Mouse (Mus musculus) gastrocnemius, adult 18-20 months (tissue): Measurements from ENCODE around the gene Tmem145. TPM values are rescaled to one million over a fixed set of nuclear protein-coding genes. Genes with fewer than 3 reads are reported as not detected.

Experiments used
- DNase-seq: peaks from one replicate; pipeline ENCODE4 v3.0.0; 2021; ENCODE audit warnings: low spot score
- total RNA-seq, 2 experiments: library from RNA; stranded (reverse); gene quantifications; 2 replicates each; pipeline ENCODE4 v1.2.3; 2021

Tmem145 gene
- total RNA-seq, 2 experiments from 2014 or later = not detected

DNA sequence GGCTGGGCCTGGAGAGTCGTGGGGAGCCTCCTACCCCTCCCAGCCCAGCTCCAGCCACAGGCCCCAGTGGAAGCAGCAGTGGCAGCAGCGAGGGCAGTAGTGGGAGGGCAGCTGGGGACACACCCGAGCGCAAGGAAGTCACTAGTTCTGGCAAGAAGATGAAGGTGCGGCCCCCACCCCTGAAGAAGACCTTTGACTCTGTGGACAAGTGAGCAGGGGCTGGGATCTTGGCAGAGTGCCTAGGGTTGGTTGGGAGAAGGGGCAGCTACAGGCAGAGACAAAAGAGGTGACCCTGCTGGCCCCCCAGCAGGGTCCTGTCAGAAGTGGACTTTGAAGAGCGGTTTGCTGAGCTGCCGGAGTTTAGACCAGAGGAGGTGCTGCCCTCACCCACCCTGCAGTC is 13.8 kb upstream of the Tmem145 start:
- no peak for DNase-seq

DNA sequence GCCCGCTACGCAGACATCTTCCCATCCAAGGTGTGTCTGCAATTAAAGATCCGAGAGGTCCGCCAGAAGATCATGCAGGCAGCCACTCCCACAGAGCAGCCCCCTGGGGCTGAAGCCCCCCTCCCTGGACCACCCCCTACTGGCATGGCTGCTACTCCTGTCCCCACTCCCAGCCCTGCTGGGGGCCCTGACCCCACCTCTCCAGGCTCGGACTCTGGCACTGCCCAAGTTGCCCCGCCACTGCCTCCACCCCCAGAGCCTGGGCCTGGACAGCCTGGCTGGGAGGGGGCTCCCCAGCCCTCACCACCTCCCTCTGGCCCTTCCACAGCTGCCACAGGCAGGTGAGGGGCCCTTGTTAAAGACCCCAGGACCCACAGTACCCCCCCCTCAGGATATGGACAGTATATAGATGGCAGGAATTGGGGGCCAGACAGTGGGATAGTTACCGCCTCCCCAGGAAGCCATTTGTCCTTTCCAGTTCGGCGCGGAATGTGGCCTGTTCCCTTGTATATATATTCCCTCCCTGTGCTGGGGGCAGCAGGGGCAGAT is 12.6 kb upstream of the Tmem145 start:
- DNase-seq = no peak

DNA sequence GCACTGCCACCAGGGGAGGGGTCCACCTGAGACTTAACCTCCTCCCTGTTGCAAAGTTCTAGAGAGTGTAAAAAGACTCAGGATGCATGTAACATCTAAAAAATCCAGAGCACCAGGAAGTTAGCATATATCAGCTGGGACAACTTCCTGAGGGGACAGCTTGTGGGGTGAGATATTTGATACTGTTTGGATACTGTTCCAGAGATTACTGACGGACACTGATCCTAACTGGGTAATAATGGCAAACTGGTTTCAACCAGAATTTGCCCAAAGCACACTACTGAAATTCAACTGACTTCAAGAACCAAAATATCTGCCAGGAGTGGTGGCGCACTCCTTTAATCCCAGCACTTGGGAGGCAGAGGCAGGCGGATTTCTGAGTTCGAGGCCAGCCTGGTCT is 11.4 kb upstream of the Tmem145 start:
- no peak for DNase-seq

DNA sequence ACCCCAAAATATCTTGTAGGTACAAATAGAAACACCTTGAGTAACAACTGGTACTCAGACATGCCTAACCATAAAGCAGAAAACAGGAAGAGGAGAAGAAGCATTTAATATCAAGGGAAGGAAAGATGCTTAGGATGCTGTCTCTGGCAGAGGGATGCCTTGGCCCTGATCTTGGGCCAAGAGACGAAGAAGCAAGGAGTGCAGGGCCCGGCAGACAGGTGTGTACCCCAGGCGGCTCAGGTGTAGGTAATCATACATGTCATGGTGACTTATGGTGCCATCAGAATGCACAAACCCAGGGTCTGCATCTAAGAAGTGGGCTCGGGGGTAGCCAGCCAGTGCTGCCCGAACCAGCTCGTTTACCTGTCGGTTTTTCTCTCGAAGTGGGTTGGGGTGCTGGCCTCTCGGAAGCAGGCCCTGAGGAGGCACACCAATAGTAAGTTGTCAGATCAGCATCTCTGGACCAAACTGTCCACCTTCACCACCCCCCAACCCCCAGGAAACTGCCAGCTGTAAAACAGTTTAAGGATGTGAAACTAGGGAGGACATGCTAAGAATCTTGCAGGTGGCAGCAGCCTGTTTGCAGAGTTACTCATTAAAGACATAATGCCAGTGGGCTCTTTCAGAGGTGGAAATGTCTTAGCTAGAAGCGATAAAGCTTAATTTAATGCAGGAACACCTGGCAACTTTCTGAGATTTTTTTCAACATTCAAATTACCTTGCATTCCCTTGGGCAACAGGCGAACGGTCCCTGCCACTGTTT is 10.8 kb upstream of the Tmem145 start:
- no peak for DNase-seq

DNA sequence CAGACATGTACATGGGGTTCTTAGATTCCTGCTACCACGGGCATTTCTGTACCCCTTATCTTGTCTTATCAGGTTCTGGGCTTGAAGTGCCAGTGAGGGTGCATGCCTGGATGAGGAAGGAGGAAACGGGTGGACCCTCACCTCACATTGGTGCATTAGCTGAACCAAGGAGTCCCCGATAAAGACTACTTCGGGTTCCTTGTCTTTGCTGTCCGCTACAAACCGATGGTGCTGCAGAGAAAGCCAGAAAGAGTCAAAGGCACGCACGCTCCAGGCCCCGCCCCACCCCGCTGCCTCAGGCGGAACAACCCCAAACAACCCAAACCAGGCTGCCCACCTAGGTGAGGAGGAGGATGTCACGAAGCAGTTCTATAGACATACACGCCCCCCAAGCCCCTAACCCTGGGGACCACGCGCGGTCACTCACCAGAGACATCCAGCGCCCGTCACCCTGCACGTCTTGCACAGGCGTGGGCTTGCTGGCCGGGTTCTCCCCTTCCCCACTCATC is 8.9 kb upstream of the Tmem145 start:
- DNase-seq = no peak

DNA sequence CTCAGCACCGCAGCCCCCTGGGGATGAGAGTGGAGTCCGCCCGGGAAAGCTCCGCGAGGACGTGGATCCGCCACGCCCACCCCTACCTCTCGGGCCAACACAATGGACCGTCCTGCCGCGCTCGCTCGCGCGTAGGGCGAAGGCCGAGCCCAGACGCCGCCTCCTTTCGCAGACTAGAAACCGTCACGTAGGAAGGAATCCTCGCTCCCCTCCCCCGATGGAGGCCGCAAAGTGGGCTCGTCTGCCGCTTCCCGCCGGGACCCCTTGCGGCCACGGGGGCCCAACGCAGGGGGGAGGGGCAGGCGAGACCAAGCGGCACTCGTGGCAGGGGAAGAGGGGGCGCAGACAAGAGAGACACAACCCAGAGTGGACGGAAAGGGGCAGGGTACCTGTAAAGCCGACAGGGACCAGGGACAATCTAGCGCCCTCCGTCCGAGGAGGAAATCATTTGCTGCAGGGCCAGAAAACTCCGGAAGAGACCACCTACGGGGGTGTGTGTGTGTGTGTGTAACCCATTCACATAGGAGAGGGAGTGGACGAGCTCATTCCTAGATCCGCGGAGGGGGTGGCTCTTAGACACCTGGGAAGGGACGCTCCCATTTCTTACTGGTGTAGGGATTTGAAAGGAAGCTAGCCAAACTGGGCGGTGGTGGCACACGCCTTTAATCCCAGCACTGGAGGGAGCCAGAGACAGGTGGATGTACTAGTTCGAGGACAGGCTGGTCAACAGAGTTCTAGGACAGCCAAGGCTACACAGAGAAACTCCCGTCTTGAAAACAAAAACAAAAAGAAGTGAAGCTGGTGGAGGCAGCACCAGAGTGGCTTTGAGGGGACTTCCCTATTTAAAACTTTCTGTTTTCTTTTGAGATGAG is 8.2 kb upstream of the Tmem145 start, which contains the start of gene Pafah1b3:
Gene Pafah1b3, minus strand, starts transcription at position 533 of the 872 bp plus-strand sequence.
- DNase-seq = no peak

DNA sequence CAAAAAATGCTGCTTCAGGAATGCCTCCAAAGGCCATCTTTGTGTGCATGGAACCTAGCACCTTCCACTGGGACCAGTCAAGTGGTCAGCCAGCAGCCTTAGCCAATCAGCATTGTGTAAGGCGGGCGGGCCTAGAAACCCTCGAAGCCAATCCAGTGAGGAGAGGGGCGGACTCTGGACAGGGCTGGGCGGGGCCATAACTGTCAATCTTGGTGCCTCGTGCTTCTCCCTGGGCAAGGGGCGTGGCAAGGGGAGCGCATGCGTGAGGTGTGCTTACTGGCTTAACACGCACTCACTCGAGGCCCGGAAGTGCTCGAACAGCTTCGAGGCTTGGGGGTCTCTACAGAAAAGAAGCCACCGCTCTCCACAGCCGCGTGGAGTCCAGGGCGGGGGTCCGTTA is 4.8 kb upstream of the Tmem145 start, which contains the start of gene Prr19:
Gene Prr19, plus strand, starts transcription at position 349 of the 400 bp plus-strand sequence.
- DNase-seq = no peak

DNA sequence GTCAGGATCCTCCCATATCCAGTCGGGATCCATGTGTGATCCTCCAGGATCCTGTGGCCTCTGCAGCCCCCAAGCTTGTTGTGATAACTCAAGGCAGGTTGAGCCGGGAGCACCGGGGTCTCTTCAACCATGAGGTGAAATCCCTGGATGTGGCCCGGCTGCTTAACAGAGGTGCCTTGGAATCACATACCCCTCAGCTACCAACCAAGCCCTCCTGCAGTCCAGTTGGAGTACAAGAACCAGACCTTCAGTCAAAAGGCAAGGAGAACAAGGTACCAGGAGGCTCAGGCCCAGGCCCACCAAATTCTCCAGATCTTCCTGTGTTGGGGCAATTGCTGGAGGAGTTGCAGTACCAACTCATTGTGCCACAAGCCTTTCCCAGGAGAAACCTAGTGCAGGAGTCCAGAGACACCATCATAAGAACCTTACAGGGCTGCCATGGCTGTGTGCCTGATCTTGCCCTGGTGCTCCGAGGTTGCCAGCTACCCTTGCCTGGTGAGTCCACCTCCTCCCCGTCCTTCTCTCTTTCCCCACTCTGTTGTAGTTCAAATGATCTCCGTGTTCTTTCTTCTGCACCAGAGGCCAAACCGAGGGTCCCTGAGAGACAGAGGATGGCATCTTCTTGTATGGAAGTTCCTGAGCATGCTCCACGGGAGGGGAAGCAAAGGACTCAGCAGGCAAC is 2.8 kb upstream of the Tmem145 start:
- no peak for DNase-seq

DNA sequence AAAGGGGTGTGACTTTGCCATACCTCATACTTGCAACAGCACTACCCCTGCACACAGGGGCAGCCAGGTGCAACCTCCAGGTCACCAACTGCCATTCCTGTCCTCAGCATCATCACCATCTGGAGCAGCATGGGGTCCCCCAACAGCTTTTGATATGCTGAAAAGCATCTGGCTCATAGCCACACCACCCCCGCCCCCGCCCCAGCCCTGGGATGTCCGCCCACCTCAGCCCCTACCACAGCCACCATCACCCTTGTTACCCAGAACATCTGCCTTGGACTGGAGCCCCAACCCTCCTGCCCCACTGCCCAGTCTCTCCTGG is 2.3 kb upstream of the Tmem145 start:
- no peak for DNase-seq

DNA sequence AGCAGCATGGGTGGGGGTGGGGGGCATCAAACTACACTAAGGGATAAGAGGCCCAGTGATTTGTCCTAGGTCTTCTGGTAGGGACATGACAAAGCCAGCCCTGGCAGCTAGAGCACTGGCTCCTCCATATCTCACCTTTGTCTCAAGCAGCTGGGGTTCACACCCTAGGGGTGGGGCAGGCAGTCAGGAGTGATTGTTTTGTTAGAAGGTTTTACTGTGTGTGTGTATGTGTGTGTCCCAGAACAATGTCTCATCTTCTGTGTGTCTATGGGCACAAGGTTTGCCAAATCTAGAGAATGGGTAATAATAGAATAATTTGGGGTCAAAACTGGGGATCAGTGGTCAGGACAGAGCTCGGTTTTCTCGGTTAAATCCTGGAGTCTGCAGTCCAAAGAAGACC is 425 bp upstream of the Tmem145 start:
- no peak for DNase-seq

DNA sequence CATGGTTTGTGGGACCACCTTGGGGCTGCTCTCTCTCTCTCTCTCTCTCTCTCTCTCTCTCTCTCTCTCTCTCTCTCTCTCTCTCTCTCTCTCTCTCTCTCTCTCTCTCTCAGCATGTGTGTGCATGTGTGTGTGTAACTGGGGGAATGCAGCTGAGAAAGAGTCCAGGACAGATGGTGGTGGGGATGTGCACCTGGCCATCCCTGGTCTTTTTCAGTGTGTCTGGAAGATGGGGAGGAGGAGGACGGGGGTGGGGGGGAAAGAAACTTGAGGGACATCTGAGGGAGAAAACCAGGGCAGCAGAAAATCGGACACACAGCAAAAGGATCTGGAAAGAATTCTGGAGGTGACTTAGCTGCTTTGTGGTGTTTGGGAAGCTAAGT is 699 bp downstream of the Tmem145 start:
- DNase-seq = no peak

DNA sequence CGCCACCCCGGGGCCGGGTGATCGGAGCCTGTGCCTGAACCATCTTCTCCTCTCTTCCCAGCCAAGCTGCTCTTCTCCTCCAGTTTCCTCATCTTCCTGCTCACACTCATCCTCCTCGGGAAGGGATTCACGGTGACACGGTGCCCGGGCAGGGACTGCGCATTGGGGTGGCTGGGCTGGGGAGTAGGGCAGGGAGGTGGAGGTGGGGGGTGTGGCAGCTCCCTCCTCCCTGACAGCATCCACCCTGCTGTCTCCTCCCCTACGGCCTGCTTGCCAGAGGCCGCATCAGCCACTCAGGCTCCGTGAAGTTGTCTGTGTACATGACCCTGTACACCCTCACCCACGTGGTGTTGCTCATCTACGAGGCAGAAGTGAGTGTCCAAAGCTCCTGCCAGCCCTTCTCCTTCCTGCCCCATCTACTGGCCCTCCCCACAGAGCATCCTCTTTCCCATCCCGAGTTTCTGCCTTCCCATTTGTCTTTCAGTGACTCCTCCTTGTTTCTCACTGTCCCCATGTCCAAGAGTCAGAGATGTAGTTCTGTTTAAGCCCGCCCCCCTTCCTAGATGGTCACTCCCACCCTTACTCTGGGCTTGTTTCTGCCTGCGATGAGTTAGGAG is 2.9 kb downstream of the Tmem145 start:
- no peak for DNase-seq

DNA sequence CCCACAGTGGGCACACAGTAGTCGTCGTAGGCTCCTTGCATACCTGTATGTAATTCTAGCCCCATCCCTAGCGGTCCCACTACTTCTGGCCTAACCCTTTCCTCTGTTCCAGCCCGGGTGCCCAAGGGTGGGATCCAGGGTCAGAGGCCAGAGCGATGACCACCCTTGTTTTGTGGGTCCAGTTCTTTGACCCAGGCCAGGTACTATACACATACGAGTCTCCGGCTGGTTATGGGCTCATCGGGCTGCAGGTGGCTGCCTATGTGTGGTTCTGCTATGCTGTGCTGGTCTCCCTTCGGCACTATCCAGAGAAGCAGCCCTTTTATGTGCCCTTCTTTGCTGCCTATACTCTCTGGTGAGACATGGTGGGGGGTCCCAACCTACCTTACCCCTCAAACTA is 3.5 kb downstream of the Tmem145 start:
- no peak for DNase-seq

DNA sequence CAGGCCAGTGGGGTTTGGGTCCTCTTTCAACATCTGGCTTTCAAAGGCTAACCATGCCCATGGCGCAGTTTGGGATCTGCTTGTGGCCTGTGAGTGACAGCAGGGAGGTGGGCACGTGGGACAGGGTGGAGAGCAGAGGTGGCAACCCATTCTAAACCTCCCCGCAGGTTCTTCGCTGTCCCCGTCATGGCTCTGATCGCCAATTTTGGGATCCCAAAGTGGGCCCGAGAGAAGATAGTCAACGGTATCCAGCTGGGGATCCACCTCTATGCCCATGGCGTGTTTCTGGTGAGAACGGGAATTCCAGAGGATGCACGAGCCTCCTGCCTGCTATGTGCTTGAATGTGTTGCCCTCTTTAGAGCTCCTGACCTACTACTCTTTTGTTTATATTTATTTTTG is 5.3 kb downstream of the Tmem145 start:
- no peak for DNase-seq

DNA sequence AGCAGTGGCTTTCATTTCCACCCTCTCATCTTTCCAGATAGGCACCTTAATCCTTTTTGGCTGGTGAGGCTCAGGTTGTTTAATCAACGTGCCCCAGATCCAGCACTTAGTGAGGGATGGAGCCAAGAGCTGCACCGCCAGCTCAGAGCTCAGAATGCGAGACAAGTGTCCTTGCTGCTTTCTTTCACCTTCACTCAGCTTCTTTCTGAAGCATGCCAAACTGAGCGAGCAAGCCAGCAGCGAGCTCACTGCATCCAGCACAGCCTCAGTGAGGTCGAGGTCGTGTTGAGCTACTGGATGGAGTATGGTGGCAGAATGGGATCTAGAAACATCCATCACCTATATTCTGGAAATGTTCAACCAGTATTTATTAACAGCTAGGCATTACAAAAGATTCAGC is 7.4 kb downstream of the Tmem145 start:
- no peak for DNase-seq

DNA sequence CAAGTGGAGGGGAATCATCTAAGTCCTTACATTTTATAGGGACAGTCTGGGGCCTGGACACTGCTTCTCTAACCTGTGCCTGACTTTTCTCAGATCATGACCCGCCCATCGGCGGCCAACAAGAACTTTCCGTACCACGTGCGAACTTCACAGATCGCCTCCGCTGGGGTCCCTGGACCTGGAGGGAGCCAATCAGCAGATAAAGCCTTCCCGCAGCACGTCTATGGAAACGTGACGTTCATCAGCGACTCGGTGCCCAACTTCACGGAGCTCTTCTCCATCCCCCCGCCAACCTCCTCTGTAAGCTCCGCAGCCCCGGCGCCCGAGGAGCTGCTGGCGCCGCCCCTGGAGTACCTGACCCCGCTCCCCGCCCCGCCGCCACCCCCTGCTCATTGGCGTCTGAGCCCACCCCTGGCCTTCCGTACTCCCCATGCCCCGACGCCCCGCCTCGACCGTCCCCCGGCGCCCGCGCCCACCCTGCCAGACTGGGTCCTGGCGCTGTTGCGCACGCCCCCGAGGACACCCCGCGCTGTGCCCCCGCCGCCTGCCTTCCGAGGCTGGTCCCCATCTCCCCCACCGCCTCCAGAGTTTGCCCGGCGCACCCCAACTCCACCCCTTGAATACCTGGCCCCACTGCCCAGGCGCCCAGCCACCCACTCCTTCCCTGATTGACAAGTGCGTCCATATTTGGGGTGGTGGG is 8.8 kb downstream of the Tmem145 start:
- no peak for DNase-seq

DNA sequence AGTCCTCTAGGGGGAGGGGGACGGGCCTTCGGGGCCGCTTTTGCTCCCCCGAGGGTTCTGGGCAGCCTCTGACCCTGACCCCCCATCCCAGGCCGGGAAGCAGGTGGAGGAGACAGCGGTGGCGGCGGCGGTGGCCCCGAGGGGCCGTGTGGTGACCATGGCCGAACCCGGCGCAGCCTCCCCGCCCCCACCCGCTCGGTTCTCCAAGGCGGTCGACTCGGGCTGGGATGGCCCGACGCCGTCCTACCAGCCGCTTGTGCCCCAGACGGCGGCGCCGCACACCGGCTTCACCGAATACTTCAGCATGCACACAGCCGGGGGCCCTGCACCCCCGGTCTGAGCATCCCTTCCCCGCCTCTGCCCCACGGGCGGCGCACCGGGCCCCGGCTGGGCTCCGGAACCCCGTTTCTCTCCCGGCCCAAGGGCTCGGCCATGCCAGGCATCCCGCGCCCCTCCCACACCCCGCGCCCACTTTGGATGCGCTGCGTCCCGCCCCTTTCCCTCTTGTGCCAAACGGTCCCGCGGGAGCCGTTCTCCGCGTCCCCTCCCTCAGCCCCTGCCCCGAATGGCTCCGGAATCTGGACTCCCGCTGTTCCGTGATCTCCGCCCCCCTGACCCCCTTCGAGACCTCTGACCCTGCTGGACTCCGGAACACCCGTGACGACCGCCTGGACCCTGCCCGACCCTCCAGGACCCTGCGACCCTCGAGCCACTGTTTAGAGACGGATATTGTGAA is 9.6 kb downstream of the Tmem145 start:
- no peak for DNase-seq

DNA sequence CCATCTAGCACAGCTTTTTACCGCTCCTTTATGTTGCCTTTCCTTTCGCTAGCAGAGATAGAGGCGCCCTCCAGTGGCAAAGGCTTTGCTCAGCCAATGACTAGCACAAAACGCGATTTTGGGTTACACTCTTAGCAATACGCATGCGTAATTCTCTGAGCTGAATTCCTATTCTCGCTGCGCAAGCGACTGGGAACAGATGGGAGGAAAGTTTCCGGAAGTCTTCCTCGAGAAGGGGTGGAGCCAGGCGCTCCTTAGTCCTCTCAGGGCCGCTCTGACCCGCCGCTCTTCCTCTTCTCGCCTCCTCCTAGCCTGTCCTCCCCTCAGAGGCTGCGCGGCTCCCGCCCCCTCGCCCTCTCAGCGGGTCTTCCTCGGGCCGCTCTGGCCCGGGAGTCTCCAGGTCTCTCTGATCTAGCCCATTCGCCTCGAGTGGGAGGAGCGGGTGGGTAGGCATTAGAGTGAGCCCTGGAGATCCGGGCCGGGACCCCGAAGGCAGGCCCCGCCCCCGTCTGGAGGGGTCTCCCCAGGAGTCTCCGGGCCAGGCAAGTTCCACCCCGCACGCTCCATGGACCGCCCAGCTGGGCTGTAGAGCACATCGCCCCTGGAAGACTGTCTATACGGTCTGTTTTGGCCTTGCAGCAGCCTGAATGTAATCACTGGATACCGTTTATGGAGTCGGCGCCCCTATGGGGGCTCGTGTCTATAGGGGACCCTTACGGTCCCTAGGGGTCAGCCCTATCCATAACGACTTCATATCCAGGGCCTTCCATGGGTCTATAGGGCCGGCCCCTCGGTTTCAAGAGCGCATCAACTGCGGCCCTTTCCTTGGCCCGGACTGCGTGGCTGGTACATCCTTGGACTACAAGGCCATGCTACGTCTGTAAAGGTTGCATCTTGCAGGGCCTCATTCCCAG is 10.9 kb downstream of the Tmem145 start, which contains the start of gene Megf8:
Gene Megf8, plus strand, starts transcription at position 633 of the 914 bp plus-strand sequence.
- DNase-seq = peak; percentile 97
